Mouse (Mus musculus) testis, adult 2 months (tissue): ENCODE data around the gene Ugt1a9. TPM values are rescaled to one million over a fixed set of nuclear protein-coding genes. Genes with fewer than 3 reads are reported as not detected.

ENCODE experiments used
- H3K27ac ChIP-seq: fragments of 200-500 bp; 2 replicates; pipeline ENCODE4 v1.5.1; 2012; ENCODE audit warnings: low read depth, low read length; ENCODE audit not compliant: control insufficient read depth, insufficient read depth
- H3K27me3 ChIP-seq: fragments of 200-500 bp; 2 replicates; pipeline ENCODE4 v1.6.1; 2012; ENCODE audit warnings: mild to moderate bottlenecking, low read length, moderate library complexity; ENCODE audit not compliant: control insufficient read depth, insufficient read depth
- H3K36me3 ChIP-seq: fragments of 200-500 bp; 2 replicates; pipeline ENCODE4 v1.6.1; 2012; ENCODE audit warnings: mild to moderate bottlenecking, low read length; ENCODE audit not compliant: control insufficient read depth, insufficient read depth
- H3K4me1 ChIP-seq: fragments of 200-500 bp; 2 replicates; pipeline ENCODE4 v1.6.1; 2012; ENCODE audit warnings: low read length; ENCODE audit not compliant: control insufficient read depth, insufficient read depth
- H3K4me3 ChIP-seq: fragments of 200-500 bp; 2 replicates; pipeline ENCODE4 v1.5.1; 2012; ENCODE audit warnings: low read depth, mild to moderate bottlenecking, low read length, moderate library complexity, mixed read lengths; ENCODE audit not compliant: control insufficient read depth
- CTCF ChIP-seq: fragments of 200-500 bp; IDR thresholded peaks from 2 replicates; pipeline ENCODE4 v1.5.1; 2012; ENCODE audit warnings: low read depth, mild to moderate bottlenecking, inconsistent platforms, low read length, moderate library complexity; ENCODE audit not compliant: control insufficient read depth, insufficient read depth, insufficient replicate concordance
- POLR2A ChIP-seq: fragments of 200-500 bp; IDR thresholded peaks from 2 replicates; pipeline ENCODE4 v1.6.1; 2012; ENCODE audit warnings: low read depth, mild to moderate bottlenecking, inconsistent platforms, low read length, moderate library complexity; ENCODE audit not compliant: control insufficient read depth
- polyA plus RNA-seq: library from polyadenylated mRNA; depleted of rRNA; stranded (reverse); fragments of >200 nt; gene quantifications from 2 replicates; pipeline ENCODE4 v1.2.3, GENCODE M21; 2012

Gene Ugt1a9
- polyA plus RNA-seq, 1 experiment, result 0.06 TPM

DNA sequence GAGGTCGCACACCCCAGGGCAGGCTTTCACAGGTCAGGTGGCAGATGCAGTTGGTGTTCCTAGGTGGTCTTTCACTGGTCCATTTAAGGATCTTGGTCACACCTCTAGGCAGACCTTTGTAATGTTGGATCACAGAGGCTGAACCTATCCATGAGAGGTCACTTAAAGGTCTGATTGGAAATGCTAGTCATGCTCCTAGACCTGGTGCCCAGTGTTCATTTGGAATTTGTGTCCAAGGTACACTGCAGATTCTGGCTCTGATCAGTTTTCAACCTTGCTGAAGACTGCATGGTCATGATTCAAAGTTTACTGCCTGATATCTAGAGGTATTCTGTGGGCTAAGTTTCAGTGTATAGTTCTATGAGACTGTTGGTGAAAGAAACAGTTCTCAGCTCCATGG, 109.1 kb downstream of the Ugt1a9 start:
- no peak for TF ChIP-seq CTCF
- TF ChIP-seq POLR2A, result no peak
- Histone ChIP-seq H3K4me1 (no peaks in the 10 kb centered on the region), H3K4me3 (no peak overlapping the region), H3K36me3 (no peaks in the 10 kb centered on the region), H3K27me3 (no peaks in the 10 kb centered on the region), H3K27ac (no peak overlapping the region)

DNA sequence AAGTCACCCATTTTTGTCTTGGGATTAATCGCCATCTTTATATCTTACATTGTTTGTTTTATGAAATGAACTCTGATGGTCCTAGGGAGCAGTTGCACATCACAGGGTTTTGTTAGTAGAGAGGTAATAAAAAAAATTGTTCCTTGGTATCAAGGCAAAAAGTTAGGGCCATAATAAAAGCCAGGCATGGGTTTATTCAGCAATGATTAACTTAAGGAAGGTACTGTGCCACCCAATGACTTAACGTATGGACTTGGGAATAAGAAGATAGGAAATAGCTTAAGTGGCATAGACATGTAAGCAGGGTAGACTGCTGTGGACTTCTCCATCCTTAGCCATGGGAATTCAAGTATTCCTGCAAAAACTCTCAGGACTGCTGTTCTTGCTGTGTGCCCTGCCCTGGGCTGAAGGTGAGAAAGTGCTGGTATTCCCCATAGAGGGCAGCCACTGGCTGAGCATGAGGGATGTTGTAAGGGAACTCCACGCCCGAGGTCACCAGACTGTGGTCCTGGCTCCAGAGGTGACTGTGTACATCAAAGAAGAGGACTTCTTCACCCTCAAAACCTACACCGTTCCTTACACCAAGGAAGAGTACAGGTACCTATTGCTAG, 115.8 kb downstream of the Ugt1a9 start:
- Histone ChIP-seq H3K4me1 (no peaks in the 10 kb centered on the region), H3K27me3 (no peaks in the 10 kb centered on the region), H3K36me3 (no peaks in the 10 kb centered on the region), H3K27ac (no peak overlapping the region), H3K4me3 (no peak overlapping the region)
- TF ChIP-seq CTCF, result no peak
- TF ChIP-seq POLR2A, result no peak

DNA sequence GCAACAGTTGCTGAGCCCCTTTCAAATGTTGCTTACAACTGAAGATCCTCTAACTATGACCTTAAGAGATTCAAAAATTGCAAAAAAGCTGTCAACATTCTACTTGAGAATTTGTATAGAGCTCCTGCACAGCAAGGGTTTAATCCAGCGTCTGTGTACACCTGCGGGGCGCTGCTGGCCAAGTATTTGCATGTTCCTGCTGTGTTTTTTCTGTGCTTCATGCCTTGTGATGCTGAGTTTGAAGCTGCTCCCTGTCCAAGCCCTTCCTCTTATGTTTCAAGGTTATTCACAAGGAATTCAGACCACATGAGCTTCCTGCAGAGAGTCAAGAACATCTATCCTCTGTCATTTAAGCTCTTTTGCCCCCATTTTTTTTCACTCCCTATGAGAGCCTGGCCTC, 121.5 kb downstream of the Ugt1a9 start:
- no peaks in the 10 kb centered on the region for H3K27me3 ChIP-seq
- no peak overlapping the region for H3K4me3 ChIP-seq
- H3K27ac ChIP-seq, result no peak overlapping the region
- no peak for TF ChIP-seq CTCF
- TF ChIP-seq POLR2A, result no peak
- no peaks in the 10 kb centered on the region for H3K36me3 ChIP-seq
- no peaks in the 10 kb centered on the region for H3K4me1 ChIP-seq

DNA sequence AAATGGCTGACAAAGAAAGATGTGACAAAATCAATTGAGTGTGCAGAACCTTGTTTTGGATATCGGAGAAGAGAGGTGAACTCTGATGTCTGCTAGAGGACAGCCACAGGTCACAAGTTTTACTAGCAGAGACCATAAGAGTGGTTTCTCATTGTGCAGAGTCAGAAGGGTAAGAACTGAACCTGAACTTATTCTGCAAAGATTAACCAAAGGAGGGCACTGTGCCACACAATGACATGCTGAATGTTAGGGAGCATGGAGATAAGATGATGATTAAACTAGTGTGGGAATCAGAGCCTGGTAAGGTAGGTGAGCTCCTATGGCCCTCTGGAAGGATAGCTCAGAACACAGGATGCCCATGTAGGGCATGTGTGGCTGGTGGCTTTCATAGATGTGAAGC, 125.1 kb downstream of the Ugt1a9 start:
- H3K36me3 ChIP-seq, result no peaks in the 10 kb centered on the region
- H3K27me3 ChIP-seq, result no peaks in the 10 kb centered on the region
- H3K27ac ChIP-seq, result no peak overlapping the region
- TF ChIP-seq CTCF (no peak), POLR2A (no peak)
- H3K4me3 ChIP-seq, result no peak overlapping the region
- no peaks in the 10 kb centered on the region; the same call in 1 of the 2 replicates for H3K4me1 ChIP-seq

DNA sequence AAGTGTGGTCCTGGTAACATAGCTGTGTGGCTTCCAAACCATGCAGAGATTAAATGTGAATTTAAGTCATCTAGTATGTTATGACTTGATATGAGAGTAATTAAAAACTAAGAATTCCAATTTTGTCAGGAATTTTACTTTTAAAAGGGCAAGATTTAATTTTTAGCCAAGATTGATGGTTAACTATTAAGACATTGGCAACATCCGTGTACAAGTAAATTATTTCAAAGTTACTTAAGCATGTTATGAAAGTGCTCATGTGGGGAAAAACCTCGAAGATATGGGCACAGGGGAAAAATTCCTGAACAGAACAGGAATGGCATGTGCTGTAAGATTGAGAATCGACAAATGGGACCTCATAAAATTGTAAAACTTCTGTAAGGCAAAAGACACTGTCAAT, 126.8 kb downstream of the Ugt1a9 start:
- Histone ChIP-seq H3K4me3 (no peak overlapping the region), H3K36me3 (no peaks in the 10 kb centered on the region), H3K4me1 (no peaks in the 10 kb centered on the region; the same call in 1 of the 2 replicates), H3K27ac (no peak overlapping the region), H3K27me3 (no peaks in the 10 kb centered on the region)
- TF ChIP-seq POLR2A (no peak), CTCF (no peak)

DNA sequence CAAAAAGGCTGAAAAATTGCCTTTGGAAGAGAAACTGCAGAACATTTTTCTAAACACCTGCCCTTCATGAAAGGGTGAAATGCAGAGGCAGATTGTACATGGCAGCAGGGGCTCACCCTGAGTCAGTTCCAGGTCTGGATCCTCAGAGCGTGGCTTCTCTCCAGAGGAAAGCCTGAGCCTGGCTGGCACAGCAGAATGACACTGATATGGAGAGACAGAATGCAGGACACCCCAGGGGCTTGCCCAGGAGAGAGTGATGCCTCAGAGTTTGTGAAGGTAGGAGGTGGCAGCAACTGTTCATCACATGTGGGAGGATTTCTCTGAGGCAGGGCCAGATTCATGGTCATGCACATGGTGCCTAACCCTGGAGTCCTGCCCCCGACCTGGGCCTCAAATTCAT, 129.4 kb downstream of the Ugt1a9 start:
- no peaks in the 10 kb centered on the region for H3K27me3 ChIP-seq
- no peak overlapping the region for H3K4me3 ChIP-seq
- no peaks in the 10 kb centered on the region; the same call in none of the 2 replicates for H3K36me3 ChIP-seq
- H3K4me1 ChIP-seq, result no peaks in the 10 kb centered on the region; the same call in 1 of the 2 replicates
- no peak overlapping the region for H3K27ac ChIP-seq
- TF ChIP-seq POLR2A (no peak), CTCF (no peak)

DNA sequence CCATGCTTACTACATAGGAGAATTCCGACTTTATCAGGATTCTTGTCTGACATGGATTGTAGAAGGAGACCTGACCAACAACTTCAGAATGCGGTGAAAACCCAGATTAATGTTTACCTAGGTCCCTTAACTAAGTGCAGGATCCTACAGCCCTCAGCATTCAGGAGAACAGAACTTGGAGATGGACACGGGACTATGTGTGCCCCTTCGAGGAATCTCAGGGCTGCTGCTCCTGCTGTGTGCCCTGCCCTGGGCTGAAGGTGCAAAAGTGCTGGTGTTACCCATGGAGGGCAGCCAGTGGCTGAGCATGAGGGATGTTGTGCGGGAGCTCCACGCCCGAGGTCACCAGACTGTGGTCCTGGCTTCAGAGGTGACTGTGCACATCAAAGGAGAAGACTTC, 129.9 kb downstream of the Ugt1a9 start, which contains the start of gene Ugt1a2:
Gene Ugt1a2 (plus strand): TSS at position 146 of the 400 bp plus-strand sequence.
- Histone ChIP-seq H3K4me1 (no peaks in the 10 kb centered on the region; the same call in 1 of the 2 replicates), H3K36me3 (no peaks in the 10 kb centered on the region; the same call in none of the 2 replicates), H3K27ac (no peak within 1 kb of the TSS), H3K4me3 (no peak within 1 kb of the TSS), H3K27me3 (no peaks in the 10 kb centered on the region)
- TF ChIP-seq POLR2A (no peak), CTCF (no peak)
